Mouse (Mus musculus) stomach, embryonic 16.5 days (tissue): ENCODE results near the gene Adamts16. TPM values are rescaled to one million over a fixed set of nuclear protein-coding genes. Genes with fewer than 3 reads are reported as not detected.

Experiments used
- ATAC-seq: fragments of 200-750 bp; cut with Nextera tagmentation; 2 replicates; pipeline ENCODE4 v1.8.0; 2017; ENCODE audit warnings: moderate number of reproducible peaks, moderate TSS enrichment; ENCODE audit not compliant: insufficient read depth, low FRiP score
- H3K27ac ChIP-seq: fragments of 300-500 bp; sonication (generic); 2 replicates; pipeline ENCODE4 v1.5.1; 2014; ENCODE audit warnings: low read length
- H3K27me3 ChIP-seq: fragments of 300-500 bp; sonication (generic); 2 replicates; pipeline ENCODE4 v1.6.1; 2014; ENCODE audit warnings: low read length, control low read depth, mixed read lengths; ENCODE audit not compliant: control insufficient read depth, insufficient read depth
- H3K36me3 ChIP-seq: fragments of 300-500 bp; sonication (generic); 2 replicates; pipeline ENCODE4 v1.6.1; 2014; ENCODE audit warnings: low read length; ENCODE audit not compliant: control insufficient read depth, insufficient read depth
- H3K4me1 ChIP-seq: fragments of 300-500 bp; sonication (generic); 2 replicates; pipeline ENCODE4 v1.6.1; 2014; ENCODE audit warnings: low read length, control low read depth, mixed read lengths; ENCODE audit not compliant: control insufficient read depth, insufficient read depth
- H3K4me2 ChIP-seq: fragments of 300-500 bp; sonication (generic); 2 replicates; pipeline ENCODE4 v1.6.1; 2014; ENCODE audit warnings: low read depth, low read length, mixed read lengths
- H3K4me3 ChIP-seq: fragments of 300-500 bp; sonication (generic); replicated peaks from 2 replicates; pipeline ENCODE4 v1.5.1; 2014; ENCODE audit warnings: mild to moderate bottlenecking, low read length
- H3K9ac ChIP-seq: fragments of 300-500 bp; sonication (generic); 2 replicates; pipeline ENCODE4 v1.6.1; 2014; ENCODE audit warnings: low read length
- H3K9me3 ChIP-seq: fragments of 300-500 bp; sonication (generic); replicated peaks from 2 replicates; pipeline ENCODE4 v1.6.1; 2016; ENCODE audit warnings: low read length, control low read depth; ENCODE audit not compliant: control insufficient read depth
- WGBS: fragments of 180-500 bp; shearing (Covaris S2); extraction: QIAGEN DNeasy Blood & Tissue Kit; methylation state at CpG from one replicate; pipeline ENCODE4 v1.1.7; 2014; 5-methylcytosine and 5-hydroxymethylcytosine counted together
- polyA plus RNA-seq: library from polyadenylated mRNA; unstranded; fragments of >200 nt; fragmentation: Nextera tagmentation; extraction: Ambion mirVana; gene quantifications from 2 replicates; pipeline ENCODE4 v1.2.1, GENCODE M21; 2015

Gene Adamts16
- polyA plus RNA-seq, 1 experiment from 2014 or later: 3.7 TPM

DNA sequence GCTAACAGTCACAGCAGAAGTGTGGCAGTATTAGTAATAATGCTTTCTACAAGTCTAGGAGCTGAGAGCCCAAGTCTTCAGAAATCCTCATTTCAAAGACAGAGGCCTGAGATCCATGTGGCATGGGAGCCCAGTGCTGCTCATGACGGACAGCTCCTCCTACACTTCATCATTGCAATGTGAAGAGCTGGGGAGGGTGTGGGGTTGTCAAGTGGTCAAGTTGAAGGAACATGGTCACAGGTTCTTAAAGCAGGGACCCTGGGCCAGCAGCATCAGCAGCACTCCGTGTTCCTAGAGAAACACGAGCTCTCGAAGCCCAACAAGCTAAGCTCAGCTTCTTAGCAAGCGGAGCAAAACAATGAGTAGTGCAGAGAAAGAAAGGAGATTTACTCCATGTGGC is 155.8 kb downstream of the Adamts16 start:
- Histone ChIP-seq H3K27ac (no peak overlapping the region), H3K27me3 (no peaks in the 10 kb centered on the region), H3K4me2 (no peak overlapping the region), H3K36me3 (no peaks in the 10 kb centered on the region), H3K9ac (no peak overlapping the region), H3K4me1 (no peaks in the 10 kb centered on the region), H3K9me3 (no peaks in the 10 kb centered on the region), H3K4me3 (no peak overlapping the region)
- 72% methylated on average over 5 of the region's 5 CpGs for WGBS
- no peak for ATAC-seq

DNA sequence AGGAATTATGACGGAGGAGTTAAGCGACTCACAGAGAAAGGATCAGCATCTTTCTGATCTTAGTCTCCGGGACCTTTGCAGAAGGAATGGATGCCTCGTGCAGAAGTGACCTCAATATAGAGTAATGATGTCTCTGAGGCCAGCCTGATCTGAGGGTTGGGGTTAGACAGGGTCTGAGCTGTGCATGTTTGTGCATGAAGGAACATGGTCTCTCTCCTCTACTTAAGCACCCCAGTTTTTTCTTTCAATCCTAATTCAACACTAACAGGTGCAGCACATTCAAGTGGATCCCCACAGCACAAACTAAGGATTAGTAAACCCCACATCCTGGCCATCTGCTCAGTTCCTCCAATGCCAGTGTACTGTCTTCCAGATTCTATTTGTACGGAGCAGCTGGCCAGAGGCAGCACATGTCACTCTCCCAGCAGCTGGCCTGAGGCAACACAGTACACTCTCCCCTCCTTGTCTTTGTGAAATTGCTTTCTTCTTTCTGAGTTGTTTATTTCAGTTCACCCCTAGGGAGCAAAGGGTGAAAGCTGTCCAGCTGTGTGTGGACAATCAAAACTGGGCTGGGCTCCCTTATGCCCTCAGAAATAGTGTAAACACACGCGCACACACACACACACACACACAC is 156.5 kb downstream of the Adamts16 start:
- Histone ChIP-seq H3K27me3 (no peaks in the 10 kb centered on the region), H3K4me3 (no peak overlapping the region)
- no peak for ATAC-seq

DNA sequence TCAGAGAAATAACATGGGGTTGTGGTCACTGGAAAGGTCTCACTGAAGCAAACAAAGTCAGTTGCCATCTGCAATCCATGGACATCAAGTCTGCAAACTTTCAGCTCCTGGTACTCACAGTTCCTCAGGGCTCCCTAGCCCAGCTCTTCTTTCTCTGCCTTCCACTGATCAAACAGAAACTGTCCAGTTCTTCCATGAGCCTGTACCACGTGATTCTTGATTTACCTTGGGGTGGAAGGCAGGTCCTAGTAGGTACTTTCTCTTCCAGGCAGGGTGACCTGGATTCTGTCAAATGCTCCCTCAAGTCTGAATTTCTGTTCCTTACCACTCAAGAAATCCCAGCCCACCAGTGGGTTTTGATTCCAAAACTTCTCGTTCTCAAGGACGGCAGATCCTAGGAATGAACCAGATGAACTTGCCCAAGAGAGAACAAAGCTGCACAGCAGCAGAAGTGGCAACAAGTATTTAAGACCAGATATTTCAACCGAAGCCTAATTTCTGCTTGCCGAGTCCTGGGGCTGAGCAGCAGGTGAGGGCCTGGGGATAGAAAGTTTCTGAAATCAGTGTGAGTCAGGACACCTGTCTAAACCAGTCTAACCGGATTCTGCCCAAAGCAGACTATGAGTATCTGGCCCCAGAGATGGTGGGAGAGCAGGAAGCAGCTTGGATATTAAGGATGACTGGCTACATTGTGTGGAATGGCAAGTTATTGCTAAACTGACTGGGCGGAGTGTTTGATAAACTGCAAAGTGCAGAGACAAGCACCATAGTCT is 160.0 kb downstream of the Adamts16 start:
- Histone ChIP-seq H3K4me3 (no peak overlapping the region), H3K27me3 (no peaks in the 10 kb centered on the region), H3K36me3 (no peaks in the 10 kb centered on the region), H3K9ac (no peak overlapping the region), H3K27ac (peak overlapping the region; percentile 88), H3K4me2 (peak overlapping the region; percentile 25), H3K4me1 (no peaks in the 10 kb centered on the region), H3K9me3 (no peaks in the 10 kb centered on the region)
- ATAC-seq: peak; percentile 87
- WGBS: 54% methylated on average over 7 of the region's 7 CpGs

More for the DNA sequence above, 156.5 kb downstream of the Adamts16 start:
- H3K27ac ChIP-seq: no peak overlapping the region
- no peaks in the 10 kb centered on the region for H3K4me1 ChIP-seq
- no peaks in the 10 kb centered on the region for H3K36me3 ChIP-seq
- WGBS: 48% methylated on average over 7 of the region's 7 CpGs
- no peak overlapping the region for H3K4me2 ChIP-seq
- H3K9ac ChIP-seq: no peak overlapping the region
- no peaks in the 10 kb centered on the region for H3K9me3 ChIP-seq

DNA sequence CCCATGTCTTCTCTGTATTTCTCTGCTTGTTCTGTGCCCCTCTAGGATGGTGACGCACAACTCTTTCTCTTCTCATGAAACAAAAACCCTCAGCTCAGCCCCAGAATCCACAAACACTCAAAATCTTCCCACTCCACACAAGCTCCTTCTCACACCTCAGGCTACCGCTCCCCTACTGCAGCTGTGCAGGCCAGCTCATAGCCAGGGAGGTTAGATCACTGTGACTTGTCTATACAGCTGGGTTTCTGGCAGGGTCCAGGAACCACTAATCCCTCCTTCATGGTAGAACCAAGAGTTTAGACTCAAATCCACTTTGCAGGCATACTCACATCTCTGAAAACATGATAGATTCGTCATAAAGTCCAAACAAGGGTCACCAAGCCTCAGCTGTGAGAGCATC is 161.3 kb downstream of the Adamts16 start:
- H3K9me3 ChIP-seq: no peaks in the 10 kb centered on the region
- H3K4me3 ChIP-seq: no peak overlapping the region
- H3K4me1 ChIP-seq: no peaks in the 10 kb centered on the region
- ATAC-seq: no peak
- WGBS: 88% methylated on average over 3 of the region's 3 CpGs
- no peaks in the 10 kb centered on the region for H3K27me3 ChIP-seq
- H3K27ac ChIP-seq: no peak overlapping the region
- H3K4me2 ChIP-seq: no peak overlapping the region
- no peak overlapping the region for H3K9ac ChIP-seq
- no peaks in the 10 kb centered on the region for H3K36me3 ChIP-seq

Other genes starting within 250 kb of the Adamts16 start
- 15.2 and 15.8 TPM in 2 replicates for gene Ice1, start 204.2 kb downstream of the Adamts16 start, polyA plus RNA-seq